Mouse (Mus musculus): ENCODE measurements around the gene Slc25a41. TPM values are rescaled to one million over a fixed set of nuclear protein-coding genes. Genes with fewer than 3 reads are reported as not detected.

The Slc25a41 gene
- polyA plus RNA-seq, 1 experiment from 2014 or later = 0.23 TPM

- Histone ChIP-seq H3K9ac (replicated peaks) (no peak overlapping the region), H3K9me3 (no peaks in the 10 kb centered on the region), H3K36me3 (peaks cover 9% of the 10 kb centered on the region), H3K4me2 (no peak overlapping the region), H3K27me3 (no peaks in the 10 kb centered on the region), H3K27ac (no peak overlapping the region), H3K4me3 (replicated peaks) (no peak overlapping the region), H3K4me1 (replicated peaks) (no peaks in the 10 kb centered on the region)
- WGBS = 24% methylated on average over 5 of the region's 5 CpGs
- ATAC-seq (ENCODE audit: insufficient number of reproducible peaks, insufficient read depth, low FRiP score, low TSS enrichment, low read depth) = no peak
These were observed 6.0 kb upstream of the Slc25a41 start for GRCm38 (mm10) chr17:57047406-57047805.

- H3K9me3 ChIP-seq = no peaks in the 10 kb centered on the region
- 37% methylated on average over 8 of the region's 8 CpGs for WGBS
- no peak overlapping the region for H3K9ac ChIP-seq (replicated peaks)
- no peaks in the 10 kb centered on the region for H3K4me1 ChIP-seq (replicated peaks)
- H3K4me2 ChIP-seq = no peak overlapping the region
- H3K36me3 ChIP-seq = no peaks in the 10 kb centered on the region
- ATAC-seq (ENCODE audit: insufficient number of reproducible peaks, insufficient read depth, low FRiP score, low TSS enrichment, low read depth) = no peak
- peaks cover 31% of the 10 kb centered on the region for H3K27me3 ChIP-seq
- no peak overlapping the region for H3K27ac ChIP-seq
- H3K4me3 ChIP-seq (replicated peaks) = no peak overlapping the region
These were observed 2.5 kb downstream of the Slc25a41 start for GRCm38 (mm10) chr17:57038978-57039377.

- Histone ChIP-seq H3K27ac (no peak overlapping the region), H3K4me3 (replicated peaks) (peak overlapping the region; percentile 41)
These were observed 8.6 kb downstream of the Slc25a41 start for GRCm38 (mm10) chr17:57032854-57033253.

GRCm38 (mm10) chr17:57031661-57032420 lies 9.6 kb downstream of the Slc25a41 start:
- under 1% methylated on average over 38 of the region's 38 CpGs for WGBS

More at GRCm38 (mm10) chr17:57032854-57033253, 8.6 kb downstream of the Slc25a41 start:
- ATAC-seq (ENCODE audit: insufficient number of reproducible peaks, insufficient read depth, low FRiP score, low TSS enrichment, low read depth) = no peak
- peak overlapping the region; percentile 58; the same call in 1 of the 2 replicates for H3K4me2 ChIP-seq
- WGBS = 93% methylated on average over 4 of the region's 4 CpGs
- H3K27me3 ChIP-seq = peaks cover 12% of the 10 kb centered on the region
- peaks cover 18% of the 10 kb centered on the region for H3K4me1 ChIP-seq (replicated peaks)
- no peaks in the 10 kb centered on the region for H3K9me3 ChIP-seq
- H3K9ac ChIP-seq (replicated peaks) = no peak overlapping the region
- H3K36me3 ChIP-seq = peaks cover 15% of the 10 kb centered on the region

GRCm38 (mm10) chr17:57030931-57031660 lies 10.4 kb downstream of the Slc25a41 start, which contains the start of gene Khsrp:
Gene Khsrp, minus strand, starts transcription at chr17:57031522.
- Histone ChIP-seq H3K36me3 (peaks cover 33% of the 10 kb centered on the region), H3K9me3 (no peaks in the 10 kb centered on the region), H3K4me2 (peak within 1 kb of the TSS; percentile 97), H3K27ac (peak within 1 kb of the TSS; percentile 94), H3K4me1 (replicated peaks) (peaks cover 18% of the 10 kb centered on the region), H3K27me3 (no peaks in the 10 kb centered on the region), H3K4me3 (replicated peaks) (peak within 1 kb of the TSS; percentile 98), H3K9ac (replicated peaks) (peak within 1 kb of the TSS; percentile 100)
- ATAC-seq (ENCODE audit: insufficient number of reproducible peaks, insufficient read depth, low FRiP score, low TSS enrichment, low read depth) = no peak
- under 1% methylated on average over 98 of the region's 99 CpGs for WGBS

More at GRCm38 (mm10) chr17:57031661-57032420, 9.6 kb downstream of the Slc25a41 start:
- Histone ChIP-seq H3K36me3 (peaks cover 25% of the 10 kb centered on the region), H3K4me2 (peak overlapping the region; percentile 97), H3K27ac (peak overlapping the region; percentile 81), H3K9ac (replicated peaks) (no peak overlapping the region; the same call in 1 of the 2 replicates), H3K4me1 (replicated peaks) (peaks cover 18% of the 10 kb centered on the region), H3K27me3 (peaks cover 4% of the 10 kb centered on the region; the same call in 1 of the 2 replicates), H3K4me3 (replicated peaks) (peak overlapping the region; percentile 98), H3K9me3 (no peaks in the 10 kb centered on the region)
- peak; percentile 100 for ATAC-seq (ENCODE audit: insufficient number of reproducible peaks, insufficient read depth, low FRiP score, low TSS enrichment, low read depth)

- H3K27me3 ChIP-seq = no peaks in the 10 kb centered on the region
- WGBS = 39% methylated on average over 8 of the region's 8 CpGs
- H3K4me2 ChIP-seq = peak overlapping the region; percentile 97
- H3K27ac ChIP-seq = no peak overlapping the region
- ATAC-seq (ENCODE audit: insufficient number of reproducible peaks, insufficient read depth, low FRiP score, low TSS enrichment, low read depth) = no peak
- peak overlapping the region; percentile 100 for H3K9ac ChIP-seq (replicated peaks)
- no peaks in the 10 kb centered on the region for H3K9me3 ChIP-seq
- H3K4me1 ChIP-seq (replicated peaks) = peaks cover 18% of the 10 kb centered on the region
- peak overlapping the region; percentile 98 for H3K4me3 ChIP-seq (replicated peaks)
- H3K36me3 ChIP-seq = peaks cover 47% of the 10 kb centered on the region
These were observed 11.8 kb downstream of the Slc25a41 start for GRCm38 (mm10) chr17:57029691-57030090.

GRCm38 (mm10) chr17:57027471-57027870 lies 14.0 kb downstream of the Slc25a41 start:
- Histone ChIP-seq H3K9ac (replicated peaks) (no peak overlapping the region), H3K4me3 (replicated peaks) (no peak overlapping the region), H3K4me1 (replicated peaks) (peaks cover 17% of the 10 kb centered on the region), H3K27ac (no peak overlapping the region), H3K27me3 (no peaks in the 10 kb centered on the region), H3K4me2 (no peak overlapping the region), H3K36me3 (peaks cover 69% of the 10 kb centered on the region), H3K9me3 (no peaks in the 10 kb centered on the region)
- 92% methylated on average over 4 of the region's 4 CpGs for WGBS
- no peak for ATAC-seq (ENCODE audit: insufficient number of reproducible peaks, insufficient read depth, low FRiP score, low TSS enrichment, low read depth)

- H3K9ac ChIP-seq (replicated peaks) = no peak overlapping the region
- H3K4me1 ChIP-seq (replicated peaks) = no peaks in the 10 kb centered on the region
- H3K4me2 ChIP-seq = no peak overlapping the region
- no peak for ATAC-seq (ENCODE audit: insufficient number of reproducible peaks, insufficient read depth, low FRiP score, low TSS enrichment, low read depth)
- 93% methylated on average over 5 of the region's 5 CpGs for WGBS
- H3K27ac ChIP-seq = no peak overlapping the region
- H3K9me3 ChIP-seq = no peaks in the 10 kb centered on the region
- peaks cover 69% of the 10 kb centered on the region for H3K36me3 ChIP-seq
- no peaks in the 10 kb centered on the region for H3K27me3 ChIP-seq
- H3K4me3 ChIP-seq (replicated peaks) = no peak overlapping the region
These were observed 20.5 kb downstream of the Slc25a41 start for GRCm38 (mm10) chr17:57020960-57021359.

- no peak overlapping the region for H3K4me3 ChIP-seq (replicated peaks)
- H3K27ac ChIP-seq = no peak overlapping the region
- ATAC-seq (ENCODE audit: insufficient number of reproducible peaks, insufficient read depth, low FRiP score, low TSS enrichment, low read depth) = no peak
- no peak overlapping the region for H3K9ac ChIP-seq (replicated peaks)
- no peaks in the 10 kb centered on the region for H3K9me3 ChIP-seq
- 86% methylated on average over 2 of the region's 2 CpGs for WGBS
- H3K36me3 ChIP-seq = peaks cover 56% of the 10 kb centered on the region
- no peak overlapping the region for H3K4me2 ChIP-seq
- no peaks in the 10 kb centered on the region for H3K4me1 ChIP-seq (replicated peaks)
- no peaks in the 10 kb centered on the region for H3K27me3 ChIP-seq
These were observed 21.8 kb downstream of the Slc25a41 start for GRCm38 (mm10) chr17:57019693-57020092.

GRCm38 (mm10) chr17:57012245-57012795 lies 29.1 kb downstream of the Slc25a41 start:
- Histone ChIP-seq H3K9ac (replicated peaks) (no peak overlapping the region), H3K4me3 (replicated peaks) (peak overlapping the region; percentile 71), H3K9me3 (no peaks in the 10 kb centered on the region), H3K27ac (peak overlapping the region; percentile 93), H3K4me2 (peak overlapping the region; percentile 93), H3K27me3 (no peaks in the 10 kb centered on the region), H3K36me3 (peaks cover 22% of the 10 kb centered on the region), H3K4me1 (replicated peaks) (peaks cover 17% of the 10 kb centered on the region)
- ATAC-seq (ENCODE audit: insufficient number of reproducible peaks, insufficient read depth, low FRiP score, low TSS enrichment, low read depth) = no peak
- WGBS = 76% methylated on average over 13 of the region's 13 CpGs
